Mouse (Mus musculus) intestine, postnatal 0 days (tissue): ENCODE measurements around the gene Ralgps1. TPM values are rescaled to one million over a fixed set of nuclear protein-coding genes. Genes with fewer than 3 reads are reported as not detected.

Experiments used
- ATAC-seq: fragments of 200-750 bp; cut with Nextera tagmentation; 2 replicates; pipeline ENCODE4 v1.8.0; 2017; ENCODE audit warnings: mild to moderate bottlenecking, moderate TSS enrichment, moderate library complexity
- H3K27ac ChIP-seq: fragments of 300-500 bp; sonication (generic); 2 replicates; pipeline ENCODE4 v1.5.1; 2014; ENCODE audit warnings: mild to moderate bottlenecking, low read depth, low read length, moderate library complexity
- H3K27me3 ChIP-seq: fragments of 300-500 bp; sonication (generic); replicated peaks from 2 replicates; pipeline ENCODE4 v1.6.1; 2014; ENCODE audit warnings: low read length, mixed read lengths; ENCODE audit not compliant: control insufficient read depth, insufficient read depth
- H3K36me3 ChIP-seq: fragments of 300-500 bp; sonication (generic); 2 replicates; pipeline ENCODE4 v1.6.1; 2014; ENCODE audit warnings: mild to moderate bottlenecking, moderate library complexity; ENCODE audit not compliant: control insufficient read depth, insufficient read depth
- H3K4me1 ChIP-seq: fragments of 300-500 bp; sonication (generic); replicated peaks from 2 replicates; pipeline ENCODE4 v1.6.1; 2014; ENCODE audit warnings: antibody characterized with exemption, low read length, mixed read lengths; ENCODE audit not compliant: control insufficient read depth, insufficient read depth
- H3K4me2 ChIP-seq: fragments of 300-500 bp; sonication (generic); replicated peaks from 2 replicates; pipeline ENCODE4 v1.6.1; 2014; ENCODE audit warnings: low read depth, mild to moderate bottlenecking, moderate library complexity
- H3K4me3 ChIP-seq: fragments of 300-500 bp; sonication (generic); 2 replicates; pipeline ENCODE4 v1.5.1; 2014; ENCODE audit warnings: low read depth, low read length
- H3K9ac ChIP-seq: fragments of 300-500 bp; sonication (generic); 2 replicates; pipeline ENCODE4 v1.6.1; 2014; ENCODE audit warnings: mild to moderate bottlenecking, low read depth, low read length
- H3K9me3 ChIP-seq: fragments of 300-500 bp; sonication (generic); 2 replicates; pipeline ENCODE4 v1.6.1; 2016; ENCODE audit warnings: mixed run types; ENCODE audit not compliant: control insufficient read depth
- CTCF ChIP-seq: sonication (generic); IDR thresholded peaks from 2 replicates; pipeline ENCODE4 v1.5.1; 2016; ENCODE audit warnings: low read depth, mild to moderate bottlenecking, control low read depth, antibody characterized with exemption, moderate library complexity
- WGBS: fragments of 180-500 bp; shearing (Covaris S2); extraction: QIAGEN DNeasy Blood & Tissue Kit; methylation state at CpG from one replicate; pipeline ENCODE4 v1.1.7; 2014; 5-methylcytosine and 5-hydroxymethylcytosine counted together
- polyA plus RNA-seq: library from polyadenylated mRNA; unstranded; fragments of >200 nt; fragmentation: Nextera tagmentation; extraction: Ambion mirVana; gene quantifications from 2 replicates; pipeline ENCODE4 v1.2.1, GENCODE M21; 2015

The Ralgps1 gene
- polyA plus RNA-seq, 1 experiment from 2014 or later, result 4.0 TPM

- H3K9ac ChIP-seq, result 0 out of 2 replicates have a peak overlapping the region, but pooled peaks have one; percentile 7
- no peaks in the 10 kb centered on the region for H3K27me3 ChIP-seq
- H3K36me3 ChIP-seq, result no peaks in the 10 kb centered on the region
- H3K4me1 ChIP-seq, result peaks cover 5% of the 10 kb centered on the region
- no peak overlapping the region for H3K27ac ChIP-seq
- H3K4me3 ChIP-seq, result no peak overlapping the region
- ATAC-seq, result no peak
- WGBS, result 86% methylated on average over 7 of the region's 7 CpGs
- TF ChIP-seq CTCF, result no peak
- H3K9me3 ChIP-seq, result no peaks in the 10 kb centered on the region
- H3K4me2 ChIP-seq, result no peak overlapping the region
These were observed 13.9 kb downstream of the Ralgps1 start for GRCm38 (mm10) chr2:33357250-33357838.

DNA sequence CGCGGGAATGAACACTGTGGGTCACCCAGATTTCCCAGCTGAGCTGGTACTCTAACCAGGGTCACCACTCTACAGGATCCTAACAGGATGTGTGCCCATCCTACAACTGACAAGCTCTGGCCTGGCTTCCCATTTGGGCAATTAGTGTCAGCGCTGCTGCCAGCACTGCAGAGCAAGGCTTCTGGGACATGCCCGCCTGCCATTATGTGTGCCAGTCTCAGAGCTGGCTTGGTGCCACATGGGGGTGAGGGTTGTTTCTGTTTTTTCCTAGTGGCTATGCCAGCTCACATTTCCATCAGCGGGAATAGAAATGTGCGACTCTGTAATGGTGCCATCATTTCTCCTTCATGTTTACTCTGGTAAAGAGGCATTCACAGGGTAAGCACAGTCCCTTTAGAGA, 15.7 kb downstream of the Ralgps1 start:
- Histone ChIP-seq H3K27me3 (no peaks in the 10 kb centered on the region), H3K9me3 (no peaks in the 10 kb centered on the region), H3K4me2 (no peak overlapping the region), H3K9ac (no peak overlapping the region), H3K4me3 (no peak overlapping the region), H3K4me1 (peaks cover 5% of the 10 kb centered on the region), H3K27ac (no peak overlapping the region), H3K36me3 (no peaks in the 10 kb centered on the region)
- no peak for ATAC-seq
- TF ChIP-seq CTCF, result no peak
- 87% methylated on average over 6 of the region's 6 CpGs for WGBS

DNA sequence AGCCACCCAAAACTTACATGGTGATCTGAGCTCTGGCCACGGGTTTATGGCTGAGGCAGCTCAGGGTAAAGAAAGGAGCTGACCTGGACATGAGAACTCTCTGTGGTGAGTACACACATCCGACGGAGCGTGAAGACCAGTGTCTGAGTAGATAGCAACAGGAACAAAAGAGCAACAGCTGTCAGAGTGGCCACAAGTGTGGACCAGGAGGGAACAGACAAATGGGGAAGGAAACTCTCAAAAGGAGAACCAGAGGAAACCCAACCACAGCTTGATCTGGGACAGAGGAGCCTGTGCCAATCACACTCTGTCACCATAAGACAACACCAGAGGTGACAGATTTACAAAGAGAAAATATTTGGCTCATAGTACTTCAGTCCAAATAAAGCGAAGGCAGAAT, 17.9 kb downstream of the Ralgps1 start:
- Histone ChIP-seq H3K4me1 (no peaks in the 10 kb centered on the region), H3K27me3 (no peaks in the 10 kb centered on the region), H3K9me3 (no peaks in the 10 kb centered on the region), H3K36me3 (no peaks in the 10 kb centered on the region), H3K4me2 (no peak overlapping the region), H3K27ac (no peak overlapping the region), H3K4me3 (no peak overlapping the region), H3K9ac (no peak overlapping the region)
- ATAC-seq, result no peak
- no peak for TF ChIP-seq CTCF
- WGBS, result 72% methylated on average over 5 of the region's 5 CpGs

- WGBS, result 90% methylated on average over 3 of the region's 3 CpGs
These were observed 19.8 kb downstream of the Ralgps1 start for GRCm38 (mm10) chr2:33351449-33351848.

GRCm38 (mm10) chr2:33350921-33351320, 20.4 kb downstream of the Ralgps1 start:
- no peak overlapping the region for H3K9ac ChIP-seq
- no peak overlapping the region for H3K27ac ChIP-seq
- H3K27me3 ChIP-seq, result no peaks in the 10 kb centered on the region
- WGBS, result 79% methylated on average over 6 of the region's 6 CpGs
- H3K4me3 ChIP-seq, result no peak overlapping the region
- TF ChIP-seq CTCF, result no peak
- H3K4me2 ChIP-seq, result no peak overlapping the region
- no peaks in the 10 kb centered on the region for H3K9me3 ChIP-seq
- H3K4me1 ChIP-seq, result no peaks in the 10 kb centered on the region
- no peaks in the 10 kb centered on the region for H3K36me3 ChIP-seq
- no peak for ATAC-seq

More at GRCm38 (mm10) chr2:33351449-33351848, 19.8 kb downstream of the Ralgps1 start:
- Histone ChIP-seq H3K9ac (no peak overlapping the region), H3K27me3 (no peaks in the 10 kb centered on the region), H3K27ac (no peak overlapping the region), H3K9me3 (no peaks in the 10 kb centered on the region), H3K4me3 (no peak overlapping the region), H3K4me2 (no peak overlapping the region), H3K36me3 (no peaks in the 10 kb centered on the region), H3K4me1 (no peaks in the 10 kb centered on the region)
- no peak for ATAC-seq
- no peak for TF ChIP-seq CTCF

GRCm38 (mm10) chr2:33349581-33349980, 21.7 kb downstream of the Ralgps1 start:
- Histone ChIP-seq H3K27ac (no peak overlapping the region), H3K4me2 (no peak overlapping the region), H3K27me3 (no peaks in the 10 kb centered on the region), H3K4me1 (no peaks in the 10 kb centered on the region), H3K36me3 (no peaks in the 10 kb centered on the region), H3K4me3 (no peak overlapping the region), H3K9ac (no peak overlapping the region), H3K9me3 (no peaks in the 10 kb centered on the region)
- no peak for ATAC-seq
- TF ChIP-seq CTCF, result no peak
- WGBS, result 41% methylated on average over 2 of the region's 2 CpGs

DNA sequence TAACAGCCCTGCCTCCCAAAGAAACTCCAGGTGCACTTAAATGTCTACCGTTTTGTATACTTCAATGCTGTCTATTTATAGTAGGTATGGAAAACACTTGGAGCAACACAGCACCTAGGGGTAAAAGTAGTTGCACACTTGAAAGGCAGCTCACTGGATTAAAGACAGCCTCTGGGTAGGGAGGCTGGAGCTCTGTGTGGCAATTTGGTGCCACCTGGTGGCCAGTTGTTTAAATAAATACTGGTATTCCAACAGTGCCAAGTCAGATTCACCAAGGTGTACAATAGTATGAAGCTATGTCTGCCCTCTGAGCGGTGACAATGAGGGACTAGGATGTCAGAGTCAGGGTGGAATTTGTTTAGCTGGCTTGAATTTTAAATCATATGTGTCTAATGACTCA, 22.2 kb downstream of the Ralgps1 start:
- H3K36me3 ChIP-seq, result no peaks in the 10 kb centered on the region
- H3K4me1 ChIP-seq, result no peaks in the 10 kb centered on the region
- no peaks in the 10 kb centered on the region for H3K9me3 ChIP-seq
- 22% methylated on average over 2 of the region's 2 CpGs for WGBS
- no peak overlapping the region for H3K9ac ChIP-seq
- no peak for ATAC-seq
- no peak overlapping the region for H3K27ac ChIP-seq
- no peaks in the 10 kb centered on the region for H3K27me3 ChIP-seq
- no peak overlapping the region for H3K4me3 ChIP-seq
- peak; percentile 94 for TF ChIP-seq CTCF
- H3K4me2 ChIP-seq, result no peak overlapping the region
